Mouse (Mus musculus) hindbrain, embryonic 11.5 days (tissue): ENCODE measurements at regions not wholly inside any gene's neighbourhood (a gene's known extent, or its start where the extent isn't known, plus 50 kb on each side); places are given as distances from the start of the nearest gene placed in this dataset.

Experiments used
- ATAC-seq: fragments of 200-750 bp; cut with Nextera tagmentation; 2 replicates; pipeline ENCODE4 v1.8.0; 2017; ENCODE audit warnings: mild to moderate bottlenecking, moderate TSS enrichment, moderate library complexity; ENCODE audit not compliant: low FRiP score
- DNase-seq: peaks from one replicate; pipeline ENCODE4 v3.0.0-alpha.2; 2015; ENCODE audit warnings: low spot score
- H3K27ac ChIP-seq: fragments of 300-500 bp; sonication (generic); 2 replicates; pipeline ENCODE4 v1.5.1; 2014; ENCODE audit warnings: mild to moderate bottlenecking, low read depth, low read length
- H3K27me3 ChIP-seq: fragments of 300-500 bp; sonication (generic); 2 replicates; pipeline ENCODE4 v1.6.1; 2014; ENCODE audit warnings: mild to moderate bottlenecking, low read length, moderate library complexity, mixed read lengths; ENCODE audit not compliant: control insufficient read depth, insufficient read depth
- H3K36me3 ChIP-seq: fragments of 300-500 bp; sonication (generic); 2 replicates; pipeline ENCODE4 v1.6.1; 2014; ENCODE audit warnings: mild to moderate bottlenecking, low read length, moderate library complexity, mixed read lengths; ENCODE audit not compliant: control insufficient read depth, insufficient read depth
- H3K4me1 ChIP-seq: fragments of 300-500 bp; sonication (generic); replicated peaks from 2 replicates; pipeline ENCODE4 v1.6.1; 2014; ENCODE audit warnings: low read length, mixed read lengths; ENCODE audit not compliant: control insufficient read depth, insufficient read depth
- H3K4me2 ChIP-seq: fragments of 300-500 bp; sonication (generic); replicated peaks from 2 replicates; pipeline ENCODE4 v1.6.1; 2014; ENCODE audit warnings: mild to moderate bottlenecking, low read depth, low read length
- H3K4me3 ChIP-seq: fragments of 300-500 bp; sonication (generic); 2 replicates; pipeline ENCODE4 v1.5.1; 2014; ENCODE audit warnings: low read depth, low read length
- H3K9ac ChIP-seq: fragments of 300-500 bp; sonication (generic); 2 replicates; pipeline ENCODE4 v1.6.1; 2014; ENCODE audit warnings: low read depth, low read length
- H3K9me3 ChIP-seq: fragments of 300-500 bp; sonication (generic); 2 replicates; pipeline ENCODE4 v1.6.1; 2016; ENCODE audit warnings: low read length; ENCODE audit not compliant: control insufficient read depth
- WGBS: fragments of 180-500 bp; shearing (Covaris S2); extraction: QIAGEN DNeasy Blood & Tissue Kit; methylation state at CpG from one replicate; pipeline ENCODE4 v1.1.7; 2014; 5-methylcytosine and 5-hydroxymethylcytosine counted together

- ATAC-seq (no peak), DNase-seq (no peak)
- 89% methylated on average over 6 of the region's 6 CpGs for WGBS
- Histone ChIP-seq H3K36me3 (no peaks in the 10 kb centered on the region), H3K27me3 (no peaks in the 10 kb centered on the region), H3K4me1 (no peaks in the 10 kb centered on the region), H3K9me3 (no peaks in the 10 kb centered on the region), H3K9ac (no peak overlapping the region), H3K4me3 (no peak overlapping the region), H3K4me2 (no peak overlapping the region), H3K27ac (no peak overlapping the region)
Measured at GRCm38 (mm10) chr10:37079535-37079934, 59.2 kb downstream of the Marcks start.

GRCm38 (mm10) chr10:37078439-37078838 is 60.3 kb downstream of the Marcks start:
- no peaks in the 10 kb centered on the region for H3K27me3 ChIP-seq
- ATAC-seq: peak; percentile 76
- no peaks in the 10 kb centered on the region for H3K4me1 ChIP-seq
- H3K27ac ChIP-seq: peak overlapping the region; percentile 65; the same call in 1 of the 2 replicates
- no peak overlapping the region for H3K4me2 ChIP-seq
- H3K36me3 ChIP-seq: no peaks in the 10 kb centered on the region
- H3K4me3 ChIP-seq: no peak overlapping the region
- no peaks in the 10 kb centered on the region for H3K9me3 ChIP-seq
- H3K9ac ChIP-seq: no peak overlapping the region
- WGBS: 30% methylated on average over 5 of the region's 5 CpGs
- peak; percentile 53 for DNase-seq

- Histone ChIP-seq H3K27ac (peak overlapping the region; percentile 65), H3K9me3 (no peaks in the 10 kb centered on the region), H3K4me2 (no peak overlapping the region), H3K4me1 (no peaks in the 10 kb centered on the region), H3K27me3 (no peaks in the 10 kb centered on the region), H3K36me3 (no peaks in the 10 kb centered on the region), H3K4me3 (no peak overlapping the region), H3K9ac (no peak overlapping the region)
- DNase-seq: no peak
- WGBS: 82% methylated on average over 2 of the region's 2 CpGs
- ATAC-seq: peak; percentile 41; the same call in 1 of the 2 replicates
Measured at GRCm38 (mm10) chr10:37077741-37078140, 61.0 kb downstream of the Marcks start.

- Histone ChIP-seq H3K27me3 (no peaks in the 10 kb centered on the region), H3K4me3 (no peak overlapping the region), H3K4me1 (no peaks in the 10 kb centered on the region), H3K36me3 (no peaks in the 10 kb centered on the region), H3K4me2 (no peak overlapping the region), H3K9me3 (no peaks in the 10 kb centered on the region), H3K27ac (no peak overlapping the region), H3K9ac (no peak overlapping the region)
- 23% methylated on average over 5 of the region's 5 CpGs for WGBS
- ATAC-seq (peak; percentile 62; the same call in 1 of the 2 replicates), DNase-seq (peak; percentile 83)
Measured at GRCm38 (mm10) chr10:37072834-37073233, 65.9 kb downstream of the Marcks start.

- no peaks in the 10 kb centered on the region for H3K9me3 ChIP-seq
- DNase-seq (no peak), ATAC-seq (peak; percentile 12; the same call in 1 of the 2 replicates)
- 95% methylated on average over 5 of the region's 5 CpGs for WGBS
- no peak overlapping the region for H3K27ac ChIP-seq
- no peaks in the 10 kb centered on the region for H3K36me3 ChIP-seq
- no peaks in the 10 kb centered on the region for H3K27me3 ChIP-seq
- H3K4me2 ChIP-seq: no peak overlapping the region
- no peak overlapping the region for H3K9ac ChIP-seq
- H3K4me1 ChIP-seq: no peaks in the 10 kb centered on the region
- no peak overlapping the region for H3K4me3 ChIP-seq
Measured at GRCm38 (mm10) chr10:37072061-37072460, 66.7 kb downstream of the Marcks start.

GRCm38 (mm10) chr10:37071420-37071819 is 67.3 kb downstream of the Marcks start:
- whole genome bisulfite sequencing: 81% methylated on average over 2 of the region's 2 CpGs
- H3K4me1 ChIP-seq: no peaks in the 10 kb centered on the region
- ATAC-seq (no peak), DNase-seq (no peak)
- H3K4me2 ChIP-seq: no peak overlapping the region
- H3K9me3 ChIP-seq: no peaks in the 10 kb centered on the region
- no peak overlapping the region for H3K9ac ChIP-seq
- H3K27ac ChIP-seq: no peak overlapping the region
- no peaks in the 10 kb centered on the region for H3K27me3 ChIP-seq
- no peak overlapping the region for H3K4me3 ChIP-seq
- no peaks in the 10 kb centered on the region for H3K36me3 ChIP-seq
